Mouse (Mus musculus) midbrain, embryonic 13.5 days (tissue): ENCODE results near the gene Fhl3. TPM values are rescaled to one million over a fixed set of nuclear protein-coding genes. Genes with fewer than 3 reads are reported as not detected.

Experiments used
- ATAC-seq: fragments of 200-750 bp; cut with Nextera tagmentation; 2 replicates; pipeline ENCODE4 v1.8.0; 2017; ENCODE audit warnings: mild to moderate bottlenecking, moderate TSS enrichment, moderate library complexity
- H3K27ac ChIP-seq: fragments of 300-500 bp; sonication (generic); 2 replicates; pipeline ENCODE4 v1.5.1; 2015; ENCODE audit warnings: inconsistent platforms, mild to moderate bottlenecking, moderate library complexity
- H3K27me3 ChIP-seq: fragments of 300-500 bp; sonication (generic); 2 replicates; pipeline ENCODE4 v1.6.1; 2015; ENCODE audit warnings: mild to moderate bottlenecking, inconsistent platforms
- H3K36me3 ChIP-seq: fragments of 300-500 bp; sonication (generic); 2 replicates; pipeline ENCODE4 v1.6.1; 2015; ENCODE audit warnings: mild to moderate bottlenecking, inconsistent platforms
- H3K4me1 ChIP-seq: fragments of 300-500 bp; sonication (generic); replicated peaks from 2 replicates; pipeline ENCODE4 v1.6.1; 2015; ENCODE audit warnings: inconsistent platforms
- H3K4me2 ChIP-seq: fragments of 300-500 bp; sonication (generic); replicated peaks from 2 replicates; pipeline ENCODE4 v1.6.1; 2015; ENCODE audit warnings: moderate library complexity, mild to moderate bottlenecking, inconsistent platforms
- H3K4me3 ChIP-seq: fragments of 300-500 bp; sonication (generic); replicated peaks from 2 replicates; pipeline ENCODE4 v1.5.1; 2015; ENCODE audit warnings: mild to moderate bottlenecking, inconsistent platforms
- H3K9ac ChIP-seq: fragments of 300-500 bp; sonication (generic); replicated peaks from 2 replicates; pipeline ENCODE4 v1.6.1; 2015; ENCODE audit warnings: mild to moderate bottlenecking, inconsistent platforms
- H3K9me3 ChIP-seq: fragments of 300-500 bp; sonication (generic); 2 replicates; pipeline ENCODE4 v1.6.1; 2016; ENCODE audit warnings: mild to moderate bottlenecking, inconsistent platforms
- WGBS: fragments of 180-500 bp; shearing (Covaris S2); methylation state at CpG from one replicate; pipeline ENCODE4 v1.1.7; 2015; 5-methylcytosine and 5-hydroxymethylcytosine counted together
- polyA plus RNA-seq: library from polyadenylated mRNA; unstranded; fragments of >200 nt; fragmentation: Nextera tagmentation; extraction: Ambion mirVana; gene quantifications from 2 replicates; pipeline ENCODE4 v1.2.1, GENCODE M21; 2015

The Fhl3 gene
- 2.8 and 3.0 TPM in 2 replicates for polyA plus RNA-seq

GRCm38 (mm10) chr4:124700248-124700971, at the start of gene Fhl3:
Gene Fhl3, plus strand, starts transcription at chr4:124700701.
- ATAC-seq, result peak; percentile 68
- peak within 1 kb of the TSS; percentile 54 for H3K4me3 ChIP-seq
- H3K4me1 ChIP-seq, result peaks cover 44% of the 10 kb centered on the region
- H3K36me3 ChIP-seq, result no peaks in the 10 kb centered on the region
- H3K9ac ChIP-seq, result peak within 1 kb of the TSS; percentile 71
- peaks cover 23% of the 10 kb centered on the region for H3K27me3 ChIP-seq
- H3K4me2 ChIP-seq, result peak within 1 kb of the TSS; percentile 97
- no peak within 1 kb of the TSS for H3K27ac ChIP-seq
- H3K9me3 ChIP-seq, result no peaks in the 10 kb centered on the region
- under 1% methylated on average over 56 of the region's 59 CpGs for WGBS

GRCm38 (mm10) chr4:124652886-124653285, 47.6 kb upstream of the Fhl3 start:
- 4% methylated on average over 9 of the region's 9 CpGs for WGBS

GRCm38 (mm10) chr4:124656518-124656853, 44.0 kb upstream of the Fhl3 start, which contains the start of gene Pou3f1:
Gene Pou3f1, plus strand, starts transcription at chr4:124656807.
- no peaks in the 10 kb centered on the region for H3K9me3 ChIP-seq
- H3K4me1 ChIP-seq, result peaks cover 72% of the 10 kb centered on the region
- peak within 1 kb of the TSS; percentile 73 for H3K27ac ChIP-seq
- no peak for ATAC-seq
- peak within 1 kb of the TSS; percentile 87 for H3K4me2 ChIP-seq
- H3K36me3 ChIP-seq, result no peaks in the 10 kb centered on the region
- peak within 1 kb of the TSS; percentile 67 for H3K4me3 ChIP-seq
- H3K9ac ChIP-seq, result peak within 1 kb of the TSS; percentile 79
- 1% methylated on average over 15 of the region's 15 CpGs for WGBS
- peaks cover 64% of the 10 kb centered on the region for H3K27me3 ChIP-seq

More at GRCm38 (mm10) chr4:124652886-124653285, 47.6 kb upstream of the Fhl3 start:
- H3K36me3 ChIP-seq, result no peaks in the 10 kb centered on the region
- H3K9me3 ChIP-seq, result no peaks in the 10 kb centered on the region
- ATAC-seq, result 0 out of 2 replicates have a peak, but pooled peaks have one; percentile 5
- peaks cover 48% of the 10 kb centered on the region for H3K4me1 ChIP-seq
- no peak overlapping the region for H3K4me3 ChIP-seq
- peak overlapping the region; percentile 21 for H3K4me2 ChIP-seq
- no peak overlapping the region for H3K9ac ChIP-seq
- peaks cover 42% of the 10 kb centered on the region for H3K27me3 ChIP-seq
- peak overlapping the region; percentile 6; the same call in 1 of the 2 replicates for H3K27ac ChIP-seq

- under 1% methylated on average over 75 of the region's 92 CpGs for WGBS
- Histone ChIP-seq H3K4me3 (peak overlapping the region; percentile 67), H3K27me3 (peaks cover 69% of the 10 kb centered on the region), H3K36me3 (no peaks in the 10 kb centered on the region), H3K27ac (peak overlapping the region; percentile 73), H3K4me2 (peak overlapping the region; percentile 87), H3K9ac (peak overlapping the region; percentile 79), H3K9me3 (no peaks in the 10 kb centered on the region), H3K4me1 (peaks cover 76% of the 10 kb centered on the region)
- peak; percentile 92 for ATAC-seq
Measured at GRCm38 (mm10) chr4:124656854-124657650, 43.4 kb upstream of the Fhl3 start.

GRCm38 (mm10) chr4:124657781-124658180, 42.7 kb upstream of the Fhl3 start:
- under 1% methylated on average over 52 of the region's 61 CpGs for WGBS
- peak; percentile 28 for ATAC-seq

DNA sequence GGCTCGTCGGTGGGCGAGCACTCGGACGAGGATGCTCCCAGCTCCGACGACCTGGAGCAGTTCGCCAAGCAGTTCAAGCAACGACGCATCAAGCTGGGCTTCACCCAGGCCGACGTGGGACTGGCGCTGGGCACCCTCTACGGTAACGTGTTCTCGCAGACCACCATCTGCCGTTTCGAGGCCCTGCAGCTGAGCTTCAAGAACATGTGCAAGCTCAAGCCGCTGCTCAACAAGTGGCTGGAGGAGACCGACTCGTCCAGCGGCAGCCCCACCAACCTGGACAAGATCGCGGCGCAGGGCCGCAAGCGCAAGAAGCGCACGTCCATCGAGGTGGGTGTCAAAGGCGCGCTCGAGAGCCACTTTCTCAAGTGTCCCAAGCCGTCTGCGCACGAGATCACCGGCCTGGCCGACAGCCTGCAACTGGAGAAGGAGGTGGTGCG, 42.1 kb upstream of the Fhl3 start:
- no peaks in the 10 kb centered on the region for H3K9me3 ChIP-seq
- H3K27me3 ChIP-seq, result peaks cover 76% of the 10 kb centered on the region
- H3K27ac ChIP-seq, result peak overlapping the region; percentile 69
- under 1% methylated on average over 39 of the region's 39 CpGs for WGBS
- H3K36me3 ChIP-seq, result no peaks in the 10 kb centered on the region
- peak overlapping the region; percentile 79 for H3K9ac ChIP-seq
- H3K4me3 ChIP-seq, result peak overlapping the region; percentile 67
- H3K4me2 ChIP-seq, result peak overlapping the region; percentile 87
- ATAC-seq, result no peak
- H3K4me1 ChIP-seq, result peaks cover 67% of the 10 kb centered on the region

More at GRCm38 (mm10) chr4:124657781-124658180, 42.7 kb upstream of the Fhl3 start:
- peak overlapping the region; percentile 69 for H3K27ac ChIP-seq
- H3K9me3 ChIP-seq, result no peaks in the 10 kb centered on the region
- H3K4me2 ChIP-seq, result peak overlapping the region; percentile 87
- H3K27me3 ChIP-seq, result peaks cover 77% of the 10 kb centered on the region
- H3K4me1 ChIP-seq, result peaks cover 72% of the 10 kb centered on the region
- H3K4me3 ChIP-seq, result peak overlapping the region; percentile 67
- H3K9ac ChIP-seq, result peak overlapping the region; percentile 79
- no peaks in the 10 kb centered on the region for H3K36me3 ChIP-seq

GRCm38 (mm10) chr4:124659251-124660217, 41.0 kb upstream of the Fhl3 start:
- Histone ChIP-seq H3K27ac (no peak overlapping the region), H3K9me3 (no peaks in the 10 kb centered on the region), H3K4me2 (peak overlapping the region; percentile 87), H3K27me3 (peaks cover 76% of the 10 kb centered on the region), H3K4me3 (peak overlapping the region; percentile 67), H3K36me3 (no peaks in the 10 kb centered on the region), H3K9ac (peak overlapping the region; percentile 79), H3K4me1 (peaks cover 74% of the 10 kb centered on the region)
- ATAC-seq, result no peak
- WGBS, result under 1% methylated on average over 68 of the region's 68 CpGs

- no peak for ATAC-seq
- WGBS, result 40% methylated on average over 3 of the region's 3 CpGs
- Histone ChIP-seq H3K4me3 (peak overlapping the region; percentile 67), H3K36me3 (no peaks in the 10 kb centered on the region), H3K4me2 (peak overlapping the region; percentile 87), H3K4me1 (peaks cover 72% of the 10 kb centered on the region), H3K9me3 (no peaks in the 10 kb centered on the region), H3K27me3 (peaks cover 70% of the 10 kb centered on the region), H3K27ac (no peak overlapping the region), H3K9ac (0 out of 2 replicates have a peak overlapping the region, but pooled peaks have one; percentile 39)
Measured at GRCm38 (mm10) chr4:124660603-124661002, 39.9 kb upstream of the Fhl3 start.

DNA sequence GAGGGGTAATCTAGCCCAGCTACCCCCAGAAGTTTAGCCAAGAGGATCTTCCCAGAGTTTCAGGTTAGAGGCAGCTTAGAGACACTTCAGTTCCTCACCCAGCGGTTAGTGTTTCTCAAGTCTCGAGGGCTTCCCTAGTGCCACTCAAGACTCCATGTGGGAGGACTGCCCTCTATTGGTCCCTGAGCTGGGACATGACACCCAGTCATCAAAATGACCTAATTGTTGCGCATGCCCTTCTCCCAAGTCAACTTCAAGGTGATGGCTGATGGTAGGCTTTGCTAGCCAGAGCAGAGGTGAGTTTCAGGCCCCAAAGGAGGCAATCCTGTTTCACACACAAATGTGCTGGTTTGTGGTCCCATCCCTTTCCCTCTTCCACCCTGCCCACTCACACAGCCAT, 37.5 kb upstream of the Fhl3 start:
- Histone ChIP-seq H3K4me3 (no peak overlapping the region), H3K9me3 (no peaks in the 10 kb centered on the region), H3K27me3 (peaks cover 76% of the 10 kb centered on the region), H3K4me1 (peaks cover 65% of the 10 kb centered on the region), H3K36me3 (no peaks in the 10 kb centered on the region), H3K27ac (no peak overlapping the region), H3K9ac (no peak overlapping the region), H3K4me2 (no peak overlapping the region)
- no peak for ATAC-seq
- WGBS, result 63% methylated on average over 3 of the region's 3 CpGs

DNA sequence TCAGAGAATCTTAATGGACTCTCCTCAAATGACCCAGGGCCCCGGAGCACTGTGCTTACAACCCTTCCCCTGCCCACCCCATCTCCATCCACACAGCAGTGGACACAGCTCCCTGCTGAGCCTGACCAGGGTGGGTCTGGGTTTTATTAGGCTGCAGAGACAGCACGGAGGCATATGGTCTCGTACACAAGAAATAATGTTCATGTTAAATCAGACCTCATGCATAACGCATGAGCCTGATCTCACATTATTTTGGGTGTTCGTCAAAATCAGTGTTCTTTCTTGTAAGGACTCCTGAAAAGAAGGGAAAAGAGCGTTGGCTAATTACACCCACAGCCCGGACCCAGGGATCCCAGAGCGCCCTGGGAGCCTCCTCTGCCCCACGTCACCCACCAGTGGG, 36.3 kb upstream of the Fhl3 start:
- H3K4me2 ChIP-seq, result 0 out of 2 replicates have a peak overlapping the region, but pooled peaks have one; percentile 6
- WGBS, result 46% methylated on average over 9 of the region's 9 CpGs
- H3K4me1 ChIP-seq, result peaks cover 61% of the 10 kb centered on the region
- H3K4me3 ChIP-seq, result no peak overlapping the region
- H3K9ac ChIP-seq, result no peak overlapping the region; the same call in 1 of the 2 replicates
- no peaks in the 10 kb centered on the region for H3K9me3 ChIP-seq
- H3K27ac ChIP-seq, result 0 out of 2 replicates have a peak overlapping the region, but pooled peaks have one; percentile 30
- no peak for ATAC-seq
- peaks cover 68% of the 10 kb centered on the region for H3K27me3 ChIP-seq
- H3K36me3 ChIP-seq, result no peaks in the 10 kb centered on the region

DNA sequence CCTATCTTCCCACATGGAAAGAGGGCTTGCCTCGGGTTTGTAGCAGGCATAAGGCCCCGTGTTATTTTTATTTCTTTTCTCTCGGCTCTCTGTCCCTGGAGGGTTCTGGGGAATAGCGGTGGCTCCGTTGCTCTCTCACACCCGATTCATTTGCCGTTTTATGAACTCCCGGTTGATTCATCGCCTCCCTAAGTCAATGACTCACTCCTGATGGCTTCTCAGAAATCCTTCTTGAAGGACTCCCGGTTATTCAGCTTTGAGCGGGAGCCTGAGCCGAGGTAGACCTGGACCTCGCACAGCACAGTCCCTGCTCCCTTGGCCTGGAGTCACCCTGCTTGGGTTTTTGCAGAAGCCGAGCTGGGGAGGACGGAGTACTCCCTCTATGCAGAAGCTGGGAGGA, 35.9 kb upstream of the Fhl3 start:
- WGBS, result 65% methylated on average over 15 of the region's 15 CpGs
- ATAC-seq, result no peak
- Histone ChIP-seq H3K9ac (no peak overlapping the region), H3K4me2 (0 out of 2 replicates have a peak overlapping the region, but pooled peaks have one; percentile 6), H3K9me3 (no peaks in the 10 kb centered on the region), H3K4me1 (peaks cover 56% of the 10 kb centered on the region), H3K4me3 (no peak overlapping the region), H3K27ac (0 out of 2 replicates have a peak overlapping the region, but pooled peaks have one; percentile 30), H3K36me3 (no peaks in the 10 kb centered on the region), H3K27me3 (peaks cover 69% of the 10 kb centered on the region)
